Mouse (Mus musculus): Measurements from ENCODE around the gene Sppl2a. TPM values are rescaled to one million over a fixed set of nuclear protein-coding genes. Genes with fewer than 3 reads are reported as not detected.

Sppl2a gene
- total RNA-seq (2014; rRNA removed) = 158 and 174 TPM in 2 replicates
- 33.3 and 37.6 TPM in 2 replicates for polyA plus RNA-seq (2012; rRNA removed)

DNA sequence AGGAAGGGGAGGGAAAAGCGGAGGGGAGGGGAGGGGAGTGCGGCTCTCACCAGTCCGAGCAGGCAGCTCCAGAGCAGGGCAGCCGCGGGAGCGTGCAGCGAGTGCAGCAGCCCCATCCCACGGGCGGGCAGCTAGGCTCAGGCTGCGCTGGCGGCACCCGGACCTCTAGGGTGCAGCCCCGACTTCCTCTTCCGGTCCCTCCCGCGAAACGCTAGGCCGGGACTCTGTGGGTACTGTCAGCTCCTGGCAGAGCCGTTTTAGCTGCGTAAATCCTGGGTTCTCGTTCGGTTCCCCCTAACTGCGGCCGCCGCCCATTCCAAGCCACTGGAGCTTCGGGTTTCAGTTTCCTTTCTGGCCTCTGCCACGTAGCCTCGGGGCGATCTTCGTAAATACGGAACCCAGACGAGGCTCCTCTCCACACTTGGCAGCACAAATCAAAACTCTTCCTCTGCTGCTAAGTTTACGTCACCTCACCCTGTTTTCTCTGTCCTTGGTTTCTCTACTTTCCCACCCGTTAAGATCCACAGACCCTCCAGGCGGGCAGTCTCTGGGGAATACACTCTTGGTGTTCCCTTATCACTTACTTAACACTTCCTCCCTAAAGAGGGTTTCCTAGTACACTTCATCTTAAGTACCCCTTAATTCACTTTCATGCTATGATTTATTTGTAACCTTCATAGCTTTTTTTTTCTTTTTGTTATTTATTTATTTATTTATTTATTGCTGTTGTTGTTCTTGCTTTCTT is at the start of gene Sppl2a:
TSS of gene Sppl2a (minus strand) at position 339 of the 745 bp plus-strand sequence.
- TF ChIP-seq CTCF (IDR thresholded peaks at IDR 0.05; ENCODE audit: low read depth, low read length) (no peak), POLR2A (IDR thresholded peaks at IDR 0.05; ENCODE audit: extremely low read depth, insufficient read depth, low read length) (peak; percentile 90)
- Histone ChIP-seq H3K9ac (ENCODE audit: low read depth, low read length) (peak within 1 kb of the TSS; percentile 78), H3K79me2 (ENCODE audit: control insufficient read depth, insufficient read depth, low read length) (peaks cover 9% of the 10 kb centered on the region; the same call in 1 of the 2 replicates), H3K27ac (replicated peaks; ENCODE audit: insufficient read depth, low read depth, low read length) (peak within 1 kb of the TSS; percentile 96), H3K36me3 (ENCODE audit: control insufficient read depth, insufficient read depth, low read length) (peaks cover 5% of the 10 kb centered on the region), H3K4me3 (ENCODE audit: insufficient read depth, low read depth, low read length) (peak within 1 kb of the TSS; percentile 67), H3K4me1 (ENCODE audit: control insufficient read depth, insufficient read depth, low read length) (peaks cover 25% of the 10 kb centered on the region), H3K27me3 (ENCODE audit: control insufficient read depth, insufficient read depth, low read length) (no peaks in the 10 kb centered on the region)
- under 1% methylated on average over 32 of the region's 35 CpGs for WGBS
- peak; percentile 89 for DNase-seq (ENCODE audit: extremely low read depth, low read depth, low spot score)

DNA sequence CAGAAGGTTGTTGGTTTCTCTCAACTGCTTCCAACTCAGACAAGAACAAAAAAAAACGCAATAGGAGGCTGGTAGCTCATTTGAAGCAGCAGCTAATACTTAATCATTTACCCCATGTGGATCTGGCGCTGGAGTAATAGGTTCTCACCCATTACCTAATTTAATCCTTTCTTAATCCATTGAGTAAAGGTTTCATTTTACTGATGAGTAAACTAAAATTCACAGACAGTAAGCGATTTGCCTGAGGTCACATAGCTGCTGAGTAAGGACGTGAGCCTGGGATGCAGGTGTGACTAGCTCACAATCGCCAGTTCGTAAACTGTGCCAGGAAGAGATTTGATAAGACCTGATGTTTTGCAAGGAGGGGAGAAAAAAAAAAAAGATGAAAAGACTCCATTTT is 44.4 kb upstream of the Sppl2a start:
- WGBS = 41% methylated on average over 6 of the region's 6 CpGs
- no peak overlapping the region for H3K9ac ChIP-seq (ENCODE audit: low read depth, low read length)
- H3K4me3 ChIP-seq (ENCODE audit: insufficient read depth, low read depth, low read length) = no peak overlapping the region
- no peaks in the 10 kb centered on the region for H3K27me3 ChIP-seq (ENCODE audit: control insufficient read depth, insufficient read depth, low read length)
- H3K27ac ChIP-seq (replicated peaks; ENCODE audit: insufficient read depth, low read depth, low read length) = no peak overlapping the region
- TF ChIP-seq CTCF (IDR thresholded peaks at IDR 0.05; ENCODE audit: low read depth, low read length) = no peak
- TF ChIP-seq POLR2A (IDR thresholded peaks at IDR 0.05; ENCODE audit: extremely low read depth, insufficient read depth, low read length) = no peak
- no peaks in the 10 kb centered on the region for H3K4me1 ChIP-seq (ENCODE audit: control insufficient read depth, insufficient read depth, low read length)
- peak; percentile 33 for DNase-seq (ENCODE audit: extremely low read depth, low read depth, low spot score)
- no peaks in the 10 kb centered on the region for H3K36me3 ChIP-seq (ENCODE audit: control insufficient read depth, insufficient read depth, low read length)
- no peaks in the 10 kb centered on the region for H3K79me2 ChIP-seq (ENCODE audit: control insufficient read depth, insufficient read depth, low read length)

DNA sequence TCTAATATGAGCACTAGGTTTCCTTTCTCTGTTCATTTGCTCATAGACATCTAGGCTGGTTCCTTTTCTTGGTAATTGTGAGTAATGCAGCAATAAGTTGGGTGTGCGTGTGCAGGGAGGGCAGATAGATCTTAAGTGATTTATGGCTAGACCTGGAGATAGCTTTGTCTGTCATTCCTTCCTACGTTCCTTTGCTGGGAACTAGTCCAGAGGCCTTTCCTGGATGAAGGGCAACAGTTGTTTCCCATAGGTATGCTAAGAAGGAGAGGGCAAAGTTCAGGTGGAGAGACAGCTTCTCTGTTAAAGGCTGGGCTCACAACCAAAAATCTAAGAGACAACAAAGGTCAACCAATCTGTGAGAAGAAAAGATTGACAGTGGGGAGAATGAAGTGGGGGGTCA is 28.7 kb upstream of the Sppl2a start:
- H3K27ac ChIP-seq (replicated peaks; ENCODE audit: insufficient read depth, low read depth, low read length) = no peak overlapping the region
- H3K27me3 ChIP-seq (ENCODE audit: control insufficient read depth, insufficient read depth, low read length) = no peaks in the 10 kb centered on the region
- H3K4me1 ChIP-seq (ENCODE audit: control insufficient read depth, insufficient read depth, low read length) = peaks cover 5% of the 10 kb centered on the region; the same call in 1 of the 2 replicates
- TF ChIP-seq CTCF (IDR thresholded peaks at IDR 0.05; ENCODE audit: low read depth, low read length) = no peak
- no peaks in the 10 kb centered on the region for H3K36me3 ChIP-seq (ENCODE audit: control insufficient read depth, insufficient read depth, low read length)
- no peak overlapping the region for H3K4me3 ChIP-seq (ENCODE audit: insufficient read depth, low read depth, low read length)
- DNase-seq (ENCODE audit: extremely low read depth, low read depth, low spot score) = peak; percentile 59
- H3K9ac ChIP-seq (ENCODE audit: low read depth, low read length) = no peak overlapping the region
- H3K79me2 ChIP-seq (ENCODE audit: control insufficient read depth, insufficient read depth, low read length) = no peaks in the 10 kb centered on the region
- 50% methylated on average over 2 of the region's 2 CpGs for WGBS

DNA sequence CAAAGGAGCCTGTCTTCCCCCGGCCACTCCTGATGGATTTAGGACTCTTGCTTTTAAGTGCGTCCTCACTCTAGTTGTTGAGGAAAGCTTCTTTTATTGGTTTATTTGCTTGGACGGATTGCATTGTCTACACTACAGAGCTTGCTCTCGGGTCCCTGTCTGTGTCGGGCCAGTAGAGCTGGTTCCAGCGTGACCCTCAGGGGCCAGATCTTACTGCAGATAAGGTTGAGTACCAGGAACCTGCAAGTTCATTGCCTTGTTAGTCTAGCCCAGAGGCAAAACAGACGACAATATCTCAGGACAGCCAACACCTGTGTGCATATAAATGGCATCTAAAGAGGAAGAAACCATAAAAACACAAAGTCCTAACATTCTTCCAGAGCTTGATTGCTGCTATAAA is 22.6 kb upstream of the Sppl2a start:
- no peak overlapping the region for H3K9ac ChIP-seq (ENCODE audit: low read depth, low read length)
- H3K79me2 ChIP-seq (ENCODE audit: control insufficient read depth, insufficient read depth, low read length) = no peaks in the 10 kb centered on the region
- no peaks in the 10 kb centered on the region for H3K36me3 ChIP-seq (ENCODE audit: control insufficient read depth, insufficient read depth, low read length)
- no peak overlapping the region for H3K27ac ChIP-seq (replicated peaks; ENCODE audit: insufficient read depth, low read depth, low read length)
- peaks cover 4% of the 10 kb centered on the region; the same call in 1 of the 2 replicates for H3K4me1 ChIP-seq (ENCODE audit: control insufficient read depth, insufficient read depth, low read length)
- DNase-seq (ENCODE audit: extremely low read depth, low read depth, low spot score) = no peak
- H3K4me3 ChIP-seq (ENCODE audit: insufficient read depth, low read depth, low read length) = no peak overlapping the region
- H3K27me3 ChIP-seq (ENCODE audit: control insufficient read depth, insufficient read depth, low read length) = no peaks in the 10 kb centered on the region
- TF ChIP-seq CTCF (IDR thresholded peaks at IDR 0.05; ENCODE audit: low read depth, low read length) (no peak), POLR2A (IDR thresholded peaks at IDR 0.05; ENCODE audit: extremely low read depth, insufficient read depth, low read length) (no peak)
- 42% methylated on average over 7 of the region's 7 CpGs for WGBS

- peaks cover 14% of the 10 kb centered on the region for H3K4me1 ChIP-seq (ENCODE audit: control insufficient read depth, insufficient read depth, low read length)
- WGBS = 14% methylated on average over 7 of the region's 7 CpGs
- no peak for TF ChIP-seq POLR2A (IDR thresholded peaks at IDR 0.05; ENCODE audit: extremely low read depth, insufficient read depth, low read length)
Observed at GRCm38 (mm10) chr2:126951085-126951484, 18.1 kb upstream of the Sppl2a start.

DNA sequence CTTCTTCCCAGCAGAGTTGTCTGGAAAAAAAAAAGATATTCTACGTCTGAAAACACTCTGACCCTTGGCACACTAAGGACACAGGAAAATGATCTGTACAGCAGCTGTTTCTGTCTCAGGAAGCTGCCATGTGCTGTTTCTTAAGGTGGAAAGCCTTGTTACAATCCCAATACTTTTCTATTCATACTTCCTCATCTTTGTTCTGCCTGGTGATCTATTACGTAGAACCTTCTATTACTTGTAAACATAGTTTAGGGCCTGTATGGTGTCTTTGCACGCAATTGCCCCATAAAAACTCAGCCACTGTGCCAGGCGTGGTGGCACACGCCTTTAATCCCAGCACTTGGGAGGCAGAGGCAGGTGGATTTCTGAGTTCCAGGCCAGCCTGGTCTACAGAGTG is 17.4 kb upstream of the Sppl2a start:
- no peaks in the 10 kb centered on the region for H3K36me3 ChIP-seq (ENCODE audit: control insufficient read depth, insufficient read depth, low read length)
- DNase-seq (ENCODE audit: extremely low read depth, low read depth, low spot score) = no peak
- 55% methylated on average over 5 of the region's 5 CpGs for WGBS
- H3K9ac ChIP-seq (ENCODE audit: low read depth, low read length) = no peak overlapping the region
- H3K79me2 ChIP-seq (ENCODE audit: control insufficient read depth, insufficient read depth, low read length) = no peaks in the 10 kb centered on the region
- H3K27ac ChIP-seq (replicated peaks; ENCODE audit: insufficient read depth, low read depth, low read length) = peak overlapping the region; percentile 82
- peaks cover 14% of the 10 kb centered on the region for H3K4me1 ChIP-seq (ENCODE audit: control insufficient read depth, insufficient read depth, low read length)
- no peaks in the 10 kb centered on the region for H3K27me3 ChIP-seq (ENCODE audit: control insufficient read depth, insufficient read depth, low read length)
- H3K4me3 ChIP-seq (ENCODE audit: insufficient read depth, low read depth, low read length) = no peak overlapping the region
- TF ChIP-seq CTCF (IDR thresholded peaks at IDR 0.05; ENCODE audit: low read depth, low read length) = no peak
- no peak for TF ChIP-seq POLR2A (IDR thresholded peaks at IDR 0.05; ENCODE audit: extremely low read depth, insufficient read depth, low read length)

More at GRCm38 (mm10) chr2:126951085-126951484, 18.1 kb upstream of the Sppl2a start:
- DNase-seq (ENCODE audit: extremely low read depth, low read depth, low spot score) = peak; percentile 96
- no peaks in the 10 kb centered on the region for H3K27me3 ChIP-seq (ENCODE audit: control insufficient read depth, insufficient read depth, low read length)
- no peak overlapping the region for H3K9ac ChIP-seq (ENCODE audit: low read depth, low read length)
- no peak overlapping the region for H3K4me3 ChIP-seq (ENCODE audit: insufficient read depth, low read depth, low read length)
- H3K79me2 ChIP-seq (ENCODE audit: control insufficient read depth, insufficient read depth, low read length) = no peaks in the 10 kb centered on the region
- peak overlapping the region; percentile 82 for H3K27ac ChIP-seq (replicated peaks; ENCODE audit: insufficient read depth, low read depth, low read length)
- H3K36me3 ChIP-seq (ENCODE audit: control insufficient read depth, insufficient read depth, low read length) = no peaks in the 10 kb centered on the region
